Mouse (Mus musculus) kidney, adult 2 months (tissue): ENCODE data around the gene Slc11a2.

Source experiments
- CTCF ChIP-seq: fragments of 200-500 bp; conservative IDR thresholded peaks from 2 replicates; pipeline ENCODE4 v1.5.1; 2011; ENCODE audit warnings: low read depth, mild to moderate bottlenecking, control low read depth, low read length, moderate library complexity, mixed read lengths; ENCODE audit not compliant: insufficient read depth, insufficient read length
- POLR2A ChIP-seq: fragments of 200-500 bp; IDR thresholded peaks from one replicate; pipeline ENCODE4 v1.6.1; 2011; ENCODE audit warnings: low read depth, low read length, control low read depth

DNA sequence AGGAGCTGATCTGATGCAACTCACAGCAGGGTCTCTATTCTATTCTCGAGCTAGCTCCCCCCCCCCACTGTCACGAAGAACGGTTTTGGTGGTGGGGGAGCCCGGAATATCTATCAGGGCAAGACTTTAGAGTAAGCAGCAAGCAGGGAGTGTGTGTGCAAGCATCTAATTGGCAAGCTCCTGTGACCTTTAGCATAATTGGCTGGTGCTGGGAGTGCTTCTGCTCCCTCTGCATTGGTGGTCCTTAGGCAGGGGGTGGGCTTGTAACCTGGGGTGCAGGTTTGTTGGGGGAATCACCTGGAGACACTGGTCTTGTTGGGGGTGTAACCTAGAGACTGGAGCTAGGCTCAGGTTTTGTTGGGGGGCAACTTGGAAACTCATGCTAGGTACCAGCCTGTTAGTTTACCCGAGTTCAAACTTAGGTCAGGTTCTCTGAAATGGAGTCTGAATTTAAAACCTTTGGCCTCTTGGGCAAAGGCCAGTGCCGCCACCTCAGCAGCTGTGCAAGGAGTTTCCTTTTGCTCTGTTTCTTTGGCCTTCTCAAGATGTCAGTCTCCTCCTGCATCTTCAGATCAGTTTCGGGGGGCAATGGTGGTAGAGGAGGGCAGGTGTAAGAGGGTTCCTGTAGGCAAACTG is 31.6 kb upstream of the Slc11a2 start:
- TF ChIP-seq CTCF (no peak), POLR2A (no peak)
